In the genomic region with DNA sequence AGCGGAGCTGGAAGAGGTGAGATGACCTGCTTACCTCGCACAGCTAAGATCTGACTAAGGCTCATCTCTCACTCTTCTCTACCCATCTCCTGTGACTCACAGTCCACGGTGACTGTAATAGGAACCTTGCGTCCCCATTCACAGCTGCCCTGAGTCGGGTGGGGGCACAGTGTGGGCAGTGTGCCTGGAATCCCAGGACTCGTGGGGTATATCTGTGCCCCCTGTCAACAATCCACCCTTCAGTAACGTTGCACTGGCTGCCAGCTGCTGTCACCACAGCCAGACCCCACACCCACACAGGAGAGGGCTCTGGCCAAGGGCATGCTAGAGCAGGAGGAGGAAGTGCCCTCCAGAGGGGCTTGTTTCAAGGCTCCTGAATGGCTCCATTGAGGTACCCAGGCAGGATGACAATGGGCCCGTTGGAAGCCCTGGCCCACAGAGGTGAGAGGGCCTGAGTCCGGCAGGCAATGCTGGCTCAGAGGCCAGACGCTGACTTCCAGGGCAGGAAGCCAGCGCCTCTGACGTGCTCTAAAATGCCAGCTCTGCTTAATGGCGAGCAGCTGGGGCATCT, we compare ENCODE assay signal across 9 mouse cellular contexts.
DNase-seq lines count a peak whose midpoint lies in the region; ATAC-seq lines count a peak whose summit lies in the region.
"Had no signal": no experiment of that assay in that cellular context is flagged by ENCODE, and none has a peak within 500 bp of the region (broad histone marks: within the 10 kb centered on the region; RNA-seq: fewer than 3 reads in every experiment).

No protein-coding gene starts in this region.

- DNase-seq in heart, adult 9 months (ENCODE audit: low spot score in 2 of 2): peak; percentile 21 to 46
- no peak for DNase-seq in heart, postnatal 25 days (ENCODE audit: low spot score)
- DNase-seq in cerebellum, adult 11 months: peak; percentile 56
- DNase-seq in urinary bladder, adult 18-20 months (ENCODE audit: low spot score in 2 of 2): no peak
- no peak for DNase-seq in layer of hippocampus, adult 11-12 months (ENCODE audit: low spot score)

- H3K9me3 ChIP-seq in embryonic facial prominence, embryonic 15.5 days (replicated peaks): no peaks in the 10 kb centered on the region
- H3K9me3 ChIP-seq in hindbrain, embryonic 16.5 days (ENCODE audit: control insufficient read depth, low read length): no peaks in the 10 kb centered on the region
- no peaks in the 10 kb centered on the region for H3K9me3 ChIP-seq in intestine, embryonic 15.5 days

- H3K27me3 ChIP-seq in embryonic facial prominence, embryonic 15.5 days: no peaks in the 10 kb centered on the region
- no peaks in the 10 kb centered on the region for H3K27me3 ChIP-seq in hindbrain, embryonic 16.5 days (replicated peaks; ENCODE audit: control insufficient read depth, insufficient read depth, low read length)
- H3K27me3 ChIP-seq in intestine, embryonic 15.5 days (replicated peaks): no peaks in the 10 kb centered on the region

- no peak overlapping the region for H3K9ac ChIP-seq in embryonic facial prominence, embryonic 15.5 days
- no peak overlapping the region for H3K9ac ChIP-seq in hindbrain, embryonic 16.5 days (ENCODE audit: low read depth, low read length)
- no peak overlapping the region for H3K9ac ChIP-seq in intestine, embryonic 15.5 days

- H3K4me2 ChIP-seq in embryonic facial prominence, embryonic 15.5 days (replicated peaks): no peak overlapping the region
- no peak overlapping the region for H3K4me2 ChIP-seq in hindbrain, embryonic 16.5 days (ENCODE audit: low read length)
- no peak overlapping the region for H3K4me2 ChIP-seq in intestine, embryonic 15.5 days (replicated peaks)
- H3K4me2 ChIP-seq: liver, embryonic 11.5 days had no signal

- 0 out of 2 replicates have a peak overlapping the region, but pooled peaks have one; percentile 5 for H3K27ac ChIP-seq in embryonic facial prominence, embryonic 15.5 days (replicated peaks)
- H3K27ac ChIP-seq in hindbrain, embryonic 16.5 days (ENCODE audit: low read depth, low read length): 0 out of 2 replicates have a peak overlapping the region, but pooled peaks have one; percentile 0
- H3K27ac ChIP-seq in intestine, embryonic 15.5 days: no peak overlapping the region

- H3K4me1 ChIP-seq in embryonic facial prominence, embryonic 15.5 days: peaks cover 66% of the 10 kb centered on the region
- peaks cover 24% of the 10 kb centered on the region for H3K4me1 ChIP-seq in hindbrain, embryonic 16.5 days (ENCODE audit: control insufficient read depth, insufficient read depth, low read depth, low read length)
- no peaks in the 10 kb centered on the region for H3K4me1 ChIP-seq in intestine, embryonic 15.5 days (replicated peaks)

- 41% methylated on average over 13 of the region's 13 CpGs for WGBS in embryonic facial prominence, embryonic 15.5 days
- 43% methylated on average over 13 of the region's 13 CpGs for WGBS in hindbrain, embryonic 16.5 days
- WGBS in intestine, embryonic 15.5 days: 77% methylated on average over 13 of the region's 13 CpGs

- intact Hi-C loops in heart, postnatal 25 days (cut with DNase I): no loop called here

- H3K36me3 ChIP-seq in embryonic facial prominence, embryonic 15.5 days: no peaks in the 10 kb centered on the region
- no peaks in the 10 kb centered on the region for H3K36me3 ChIP-seq in hindbrain, embryonic 16.5 days (ENCODE audit: control insufficient read depth, insufficient read depth, low read length)
- H3K36me3 ChIP-seq in intestine, embryonic 15.5 days: no peaks in the 10 kb centered on the region

- ATAC-seq in embryonic facial prominence, embryonic 15.5 days (ENCODE audit: insufficient number of reproducible peaks, low FRiP score, low TSS enrichment, low read depth): peak; percentile 41; the same call in 1 of the 2 replicates
- peak; percentile 82 for ATAC-seq in hindbrain, embryonic 16.5 days
- ATAC-seq in intestine, embryonic 15.5 days: no peak

- H3K4me3 ChIP-seq in embryonic facial prominence, embryonic 15.5 days (replicated peaks): no peak overlapping the region
- no peak overlapping the region for H3K4me3 ChIP-seq in hindbrain, embryonic 16.5 days (ENCODE audit: low read length)
- no peak overlapping the region for H3K4me3 ChIP-seq in intestine, embryonic 15.5 days (replicated peaks)

Comparison
In these comparisons a context has a peak if more than half of its experiments do, and no peak if none do; other contexts are left out.
1. DNase-seq: peak in heart, adult 9 months (2 of 2) and cerebellum, adult 11 months (single experiment); none in heart, postnatal 25 days (single experiment), urinary bladder, adult 18-20 months (0 of 2) and layer of hippocampus, adult 11-12 months (single experiment).